Mouse (Mus musculus) G1E (cell line): ENCODE measurements at regions not wholly inside any gene's neighbourhood (a gene's known extent, or its start where the extent isn't known, plus 50 kb on each side); places are given as distances from the start of the nearest gene placed in this dataset.

Experiments
- CTCF ChIP-seq: IDR thresholded peaks from 2 replicates; pipeline ENCODE4 v1.5.1; 2012; ENCODE audit warnings: low read depth, low read length, inconsistent platforms, mixed read lengths
- TAL1 ChIP-seq: conservative IDR thresholded peaks from 2 replicates; pipeline ENCODE4 v1.6.1; 2012; ENCODE audit warnings: low read depth, low read length, inconsistent platforms, mixed read lengths

DNA sequence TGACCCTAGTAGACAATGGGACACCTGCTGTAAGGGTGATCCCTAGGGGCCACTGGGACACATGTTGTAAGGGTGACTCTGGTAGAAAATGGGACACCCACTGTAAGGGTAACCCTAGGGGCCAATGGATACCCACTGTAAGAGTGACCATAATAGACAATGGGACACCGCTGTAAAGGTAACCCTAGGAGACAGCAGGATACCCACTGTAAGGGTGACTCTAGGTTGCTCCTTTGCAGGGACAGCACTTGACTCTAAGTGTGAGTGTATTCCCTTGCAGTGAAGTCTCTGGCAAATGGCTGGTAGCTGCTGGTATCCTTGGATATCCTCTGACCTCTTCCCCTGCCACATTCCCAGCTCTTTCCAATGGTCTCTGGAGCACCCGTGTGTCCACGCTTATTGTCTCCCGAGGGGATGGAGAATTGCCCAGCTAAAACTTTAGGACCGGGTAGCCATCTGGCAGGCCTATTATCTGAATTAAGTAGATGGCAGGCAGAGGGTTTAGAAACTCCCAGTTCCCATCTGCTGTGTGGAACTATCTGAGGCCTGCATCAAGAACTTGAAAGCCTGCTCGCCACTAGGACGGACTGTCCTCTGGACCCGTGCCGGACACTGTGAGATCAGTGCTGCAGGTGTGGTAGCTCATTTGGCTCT lies 70.8 kb upstream of the Plxnc1 start:
- TF ChIP-seq CTCF (no peak), TAL1 (no peak)
